Mouse (Mus musculus) liver, embryonic 13.5 days (tissue): Measurements from ENCODE around the gene Orai2. TPM values are rescaled to one million over a fixed set of nuclear protein-coding genes. Genes with fewer than 3 reads are reported as not detected.

Experiments used
- ATAC-seq: fragments of 200-750 bp; cut with Nextera tagmentation; 2 replicates; pipeline ENCODE4 v1.8.0; 2017; ENCODE audit warnings: low read depth, mild to moderate bottlenecking, moderate number of reproducible peaks, moderate library complexity
- DNase-seq: peaks from one replicate; pipeline ENCODE4 v3.0.0; 2022
- H3K27ac ChIP-seq: fragments of 300-500 bp; sonication (generic); 2 replicates; pipeline ENCODE4 v1.5.1; 2015; ENCODE audit warnings: moderate library complexity, mild to moderate bottlenecking, inconsistent platforms
- H3K27me3 ChIP-seq: fragments of 300-500 bp; sonication (generic); 2 replicates; pipeline ENCODE4 v1.6.1; 2015; ENCODE audit warnings: mild to moderate bottlenecking, inconsistent platforms
- H3K36me3 ChIP-seq: fragments of 300-500 bp; sonication (generic); 2 replicates; pipeline ENCODE4 v1.6.1; 2015; ENCODE audit warnings: mild to moderate bottlenecking, inconsistent platforms
- H3K4me1 ChIP-seq: fragments of 300-500 bp; sonication (generic); replicated peaks from 2 replicates; pipeline ENCODE4 v1.6.1; 2015; ENCODE audit warnings: inconsistent platforms
- H3K4me2 ChIP-seq: fragments of 300-500 bp; sonication (generic); 2 replicates; pipeline ENCODE4 v1.6.1; 2015; ENCODE audit warnings: inconsistent platforms, mild to moderate bottlenecking, moderate library complexity
- H3K4me3 ChIP-seq: fragments of 300-500 bp; sonication (generic); replicated peaks from 2 replicates; pipeline ENCODE4 v1.5.1; 2015; ENCODE audit warnings: mild to moderate bottlenecking, inconsistent platforms
- H3K9ac ChIP-seq: fragments of 300-500 bp; sonication (generic); 2 replicates; pipeline ENCODE4 v1.6.1; 2015; ENCODE audit warnings: mild to moderate bottlenecking, inconsistent platforms
- H3K9me3 ChIP-seq: fragments of 300-500 bp; sonication (generic); replicated peaks from 2 replicates; pipeline ENCODE4 v1.6.1; 2016; ENCODE audit warnings: inconsistent platforms
- WGBS: fragments of 180-500 bp; shearing (Covaris S2); methylation state at CpG from one replicate; pipeline ENCODE4 v1.1.7; 2015; ENCODE audit not compliant: insufficient replicate concordance; 5-methylcytosine and 5-hydroxymethylcytosine counted together
- polyA plus RNA-seq: library from polyadenylated mRNA; unstranded; fragments of >200 nt; fragmentation: Nextera tagmentation; extraction: Ambion mirVana; gene quantifications from 2 replicates; pipeline ENCODE4 v1.2.1, GENCODE M21; 2015

Orai2 gene
- polyA plus RNA-seq, 1 experiment from 2014 or later, result 3.8 TPM

GRCm38 (mm10) chr5:136201832-136202231 lies 31.3 kb upstream of the Orai2 start:
- Histone ChIP-seq H3K36me3 (peaks cover 5% of the 10 kb centered on the region), H3K9ac (no peak overlapping the region), H3K9me3 (no peaks in the 10 kb centered on the region), H3K27me3 (no peaks in the 10 kb centered on the region), H3K4me2 (no peak overlapping the region), H3K4me3 (no peak overlapping the region), H3K27ac (no peak overlapping the region), H3K4me1 (peaks cover 20% of the 10 kb centered on the region)
- WGBS, result 28% methylated on average over 7 of the region's 7 CpGs
- DNase-seq, result peak; percentile 36
- ATAC-seq, result no peak

GRCm38 (mm10) chr5:136199526-136199925 lies 29.0 kb upstream of the Orai2 start:
- Histone ChIP-seq H3K4me1 (peaks cover 21% of the 10 kb centered on the region), H3K4me2 (peak overlapping the region; percentile 92), H3K9ac (peak overlapping the region; percentile 89), H3K36me3 (peaks cover 28% of the 10 kb centered on the region), H3K9me3 (no peaks in the 10 kb centered on the region), H3K27me3 (no peaks in the 10 kb centered on the region), H3K4me3 (peak overlapping the region; percentile 93), H3K27ac (no peak overlapping the region)
- ATAC-seq, result no peak
- WGBS, result 40% methylated on average over 11 of the region's 11 CpGs
- no peak for DNase-seq

GRCm38 (mm10) chr5:136198474-136199391 lies 28.2 kb upstream of the Orai2 start, which contains the start of gene Prkrip1:
Gene Prkrip1 (minus strand): TSS chr5:136198963.
- no peaks in the 10 kb centered on the region for H3K9me3 ChIP-seq
- peak; percentile 91 for ATAC-seq
- WGBS, result under 1% methylated on average over 62 of the region's 62 CpGs
- peak within 1 kb of the TSS; percentile 92 for H3K4me2 ChIP-seq
- peak within 1 kb of the TSS; percentile 80 for H3K27ac ChIP-seq
- H3K27me3 ChIP-seq, result no peaks in the 10 kb centered on the region
- H3K4me1 ChIP-seq, result peaks cover 21% of the 10 kb centered on the region
- DNase-seq, result peak; percentile 93
- H3K36me3 ChIP-seq, result peaks cover 36% of the 10 kb centered on the region
- peak within 1 kb of the TSS; percentile 93 for H3K4me3 ChIP-seq
- H3K9ac ChIP-seq, result peak within 1 kb of the TSS; percentile 89

GRCm38 (mm10) chr5:136191870-136192269 lies 21.4 kb upstream of the Orai2 start:
- no peak for DNase-seq
- 77% methylated on average over 7 of the region's 7 CpGs for WGBS

GRCm38 (mm10) chr5:136186723-136187122 lies 16.2 kb upstream of the Orai2 start:
- peaks cover 91% of the 10 kb centered on the region for H3K36me3 ChIP-seq
- no peak overlapping the region for H3K4me3 ChIP-seq
- ATAC-seq, result no peak

More at GRCm38 (mm10) chr5:136191870-136192269, 21.4 kb upstream of the Orai2 start:
- Histone ChIP-seq H3K9me3 (no peaks in the 10 kb centered on the region), H3K36me3 (peaks cover 95% of the 10 kb centered on the region), H3K4me1 (peaks cover 2% of the 10 kb centered on the region; the same call in 1 of the 2 replicates), H3K4me3 (no peak overlapping the region), H3K9ac (no peak overlapping the region), H3K4me2 (no peak overlapping the region), H3K27ac (no peak overlapping the region), H3K27me3 (no peaks in the 10 kb centered on the region)
- ATAC-seq, result no peak

GRCm38 (mm10) chr5:136183766-136184165 lies 13.3 kb upstream of the Orai2 start:
- Histone ChIP-seq H3K4me2 (no peak overlapping the region), H3K9me3 (no peaks in the 10 kb centered on the region), H3K27ac (no peak overlapping the region), H3K9ac (no peak overlapping the region), H3K4me3 (no peak overlapping the region), H3K4me1 (0 out of 2 replicates have a peak, but pooled peaks cover 13% of the 10 kb centered on the region), H3K27me3 (no peaks in the 10 kb centered on the region), H3K36me3 (peaks cover 93% of the 10 kb centered on the region)
- ATAC-seq (no peak), DNase-seq (no peak)
- WGBS, result 81% methylated on average over 7 of the region's 7 CpGs

More at GRCm38 (mm10) chr5:136186723-136187122, 16.2 kb upstream of the Orai2 start:
- Histone ChIP-seq H3K9me3 (no peaks in the 10 kb centered on the region), H3K4me2 (no peak overlapping the region), H3K9ac (no peak overlapping the region), H3K4me1 (0 out of 2 replicates have a peak, but pooled peaks cover 13% of the 10 kb centered on the region), H3K27ac (no peak overlapping the region), H3K27me3 (no peaks in the 10 kb centered on the region)
- DNase-seq, result no peak
- 26% methylated on average over 4 of the region's 4 CpGs for WGBS

- ATAC-seq (no peak), DNase-seq (no peak)
- WGBS, result 25% methylated on average over 4 of the region's 4 CpGs
- H3K4me2 ChIP-seq, result no peak overlapping the region
- 0 out of 2 replicates have a peak, but pooled peaks cover 13% of the 10 kb centered on the region for H3K4me1 ChIP-seq
- no peaks in the 10 kb centered on the region for H3K9me3 ChIP-seq
- H3K27me3 ChIP-seq, result no peaks in the 10 kb centered on the region
- H3K36me3 ChIP-seq, result peaks cover 93% of the 10 kb centered on the region
- H3K27ac ChIP-seq, result no peak overlapping the region
- no peak overlapping the region for H3K9ac ChIP-seq
- H3K4me3 ChIP-seq, result no peak overlapping the region
Observed at GRCm38 (mm10) chr5:136182830-136183229, 12.3 kb upstream of the Orai2 start.

- Histone ChIP-seq H3K9ac (no peak overlapping the region), H3K27ac (no peak overlapping the region), H3K9me3 (no peaks in the 10 kb centered on the region), H3K4me1 (0 out of 2 replicates have a peak, but pooled peaks cover 13% of the 10 kb centered on the region), H3K27me3 (no peaks in the 10 kb centered on the region), H3K36me3 (peaks cover 90% of the 10 kb centered on the region), H3K4me2 (no peak overlapping the region), H3K4me3 (no peak overlapping the region)
- DNase-seq, result no peak
- WGBS, result 78% methylated on average over 6 of the region's 6 CpGs
- no peak for ATAC-seq
Observed at GRCm38 (mm10) chr5:136182049-136182448, 11.5 kb upstream of the Orai2 start.

- ATAC-seq, result no peak
Observed at GRCm38 (mm10) chr5:136181197-136181596, 10.7 kb upstream of the Orai2 start.

GRCm38 (mm10) chr5:136179594-136179993 lies 9.1 kb upstream of the Orai2 start:
- Histone ChIP-seq H3K4me1 (0 out of 2 replicates have a peak, but pooled peaks cover 13% of the 10 kb centered on the region), H3K4me2 (no peak overlapping the region), H3K36me3 (peaks cover 69% of the 10 kb centered on the region), H3K9ac (no peak overlapping the region), H3K4me3 (no peak overlapping the region), H3K9me3 (no peaks in the 10 kb centered on the region), H3K27ac (no peak overlapping the region), H3K27me3 (no peaks in the 10 kb centered on the region)
- DNase-seq (no peak), ATAC-seq (no peak)
- WGBS, result 67% methylated on average over 5 of the region's 5 CpGs

More at GRCm38 (mm10) chr5:136181197-136181596, 10.7 kb upstream of the Orai2 start:
- WGBS, result 81% methylated on average over 6 of the region's 6 CpGs
- Histone ChIP-seq H3K27me3 (no peaks in the 10 kb centered on the region), H3K9me3 (no peaks in the 10 kb centered on the region), H3K27ac (no peak overlapping the region), H3K4me1 (0 out of 2 replicates have a peak, but pooled peaks cover 13% of the 10 kb centered on the region), H3K4me2 (no peak overlapping the region), H3K4me3 (no peak overlapping the region), H3K36me3 (peaks cover 84% of the 10 kb centered on the region), H3K9ac (no peak overlapping the region)
- DNase-seq, result no peak

- ATAC-seq, result no peak
- Histone ChIP-seq H3K27ac (peak overlapping the region; percentile 30; the same call in 1 of the 2 replicates), H3K4me2 (no peak overlapping the region), H3K9ac (no peak overlapping the region), H3K4me3 (no peak overlapping the region), H3K4me1 (peaks cover 41% of the 10 kb centered on the region), H3K27me3 (no peaks in the 10 kb centered on the region), H3K9me3 (no peaks in the 10 kb centered on the region), H3K36me3 (peaks cover 14% of the 10 kb centered on the region)
- DNase-seq, result no peak
- WGBS, result 38% methylated on average over 9 of the region's 9 CpGs
Observed at GRCm38 (mm10) chr5:136173606-136174463, 3.3 kb upstream of the Orai2 start.
